Mouse (Mus musculus): ENCODE measurements around the gene Ssxb5.
A peak's percentile ranks its signal among the peaks of the same experiment; 100 is the strongest.
"Not testable (repeated sequence)": the region's sequence is repeated elsewhere in the genome, so short reads cannot be mapped to it uniquely, and the experiment has no call there.

Ssxb5 gene

GRCm38 (mm10) chrX:8803391-8803790, at the start of gene Ssxb5:
TSS of gene Ssxb5 (plus strand) at chrX:8803691.
- DNase-seq (ENCODE audit: low spot score in 2 of 2), result not testable (repeated sequence)

GRCm38 (mm10) chrX:8832043-8832442, 28.6 kb downstream of the Ssxb5 start:
- peak in 1 of 2 experiments; percentile 0 for DNase-seq (ENCODE audit: low spot score in 2 of 2)

GRCm38 (mm10) chrX:8843694-8844093, 40.2 kb downstream of the Ssxb5 start, which contains the start of gene Gm6592:
TSS of gene Gm6592 (plus strand) at chrX:8843994.
- no peak for DNase-seq (ENCODE audit: low spot score in 2 of 2)

GRCm38 (mm10) chrX:8852486-8852885, 49.0 kb downstream of the Ssxb5 start:
- DNase-seq (ENCODE audit: low spot score in 2 of 2), result no peak
